Mouse (Mus musculus) forebrain, embryonic 16.5 days (tissue): ENCODE results near the gene Carmil1. TPM values are rescaled to one million over a fixed set of nuclear protein-coding genes. Genes with fewer than 3 reads are reported as not detected.

ENCODE experiments used
- ATAC-seq: fragments of 200-750 bp; cut with Nextera tagmentation; 2 replicates; pipeline ENCODE4 v1.8.0; 2017; ENCODE audit warnings: mild to moderate bottlenecking, moderate library complexity
- H3K27ac ChIP-seq: fragments of 300-500 bp; sonication (generic); 2 replicates; pipeline ENCODE4 v1.5.1; 2014; ENCODE audit warnings: low read length, control low read depth
- H3K27me3 ChIP-seq: fragments of 300-500 bp; sonication (generic); replicated peaks from 2 replicates; pipeline ENCODE4 v1.6.1; 2014; ENCODE audit warnings: low read length; ENCODE audit not compliant: control insufficient read depth, insufficient read depth
- H3K36me3 ChIP-seq: fragments of 300-500 bp; sonication (generic); 2 replicates; pipeline ENCODE4 v1.6.1; 2014; ENCODE audit not compliant: control insufficient read depth, insufficient read depth
- H3K4me1 ChIP-seq: fragments of 300-500 bp; sonication (generic); replicated peaks from 2 replicates; pipeline ENCODE4 v1.6.1; 2014; ENCODE audit warnings: low read length; ENCODE audit not compliant: control insufficient read depth, insufficient read depth
- H3K4me2 ChIP-seq: fragments of 300-500 bp; sonication (generic); 2 replicates; pipeline ENCODE4 v1.6.1; 2014; ENCODE audit warnings: mild to moderate bottlenecking, low read length, control low read depth
- H3K4me3 ChIP-seq: fragments of 300-500 bp; sonication (generic); replicated peaks from 2 replicates; pipeline ENCODE4 v1.5.1; 2014; ENCODE audit warnings: mild to moderate bottlenecking, low read length, control low read depth
- H3K9ac ChIP-seq: fragments of 300-500 bp; sonication (generic); replicated peaks from 2 replicates; pipeline ENCODE4 v1.6.1; 2014; ENCODE audit warnings: low read depth, low read length, control low read depth
- H3K9me3 ChIP-seq: fragments of 300-500 bp; sonication (generic); 2 replicates; pipeline ENCODE4 v1.6.1; 2016; ENCODE audit warnings: low read length; ENCODE audit not compliant: control insufficient read depth
- WGBS: fragments of 180-500 bp; shearing (Covaris S2); extraction: QIAGEN DNeasy Blood & Tissue Kit; methylation state at CpG from one replicate; pipeline ENCODE4 v1.1.7; 2014; 5-methylcytosine and 5-hydroxymethylcytosine counted together
- polyA plus RNA-seq: library from polyadenylated mRNA; unstranded; fragments of >200 nt; fragmentation: Nextera tagmentation; extraction: Ambion mirVana; gene quantifications from 2 replicates; pipeline ENCODE4 v1.2.1, GENCODE M21; 2015

The Carmil1 gene
- polyA plus RNA-seq, 1 experiment from 2014 or later = 53.8 TPM

- no peaks in the 10 kb centered on the region for H3K9me3 ChIP-seq
- H3K4me2 ChIP-seq = no peak overlapping the region
- peak; percentile 16; the same call in 1 of the 2 replicates for ATAC-seq
- H3K36me3 ChIP-seq = no peaks in the 10 kb centered on the region
- no peak overlapping the region for H3K27ac ChIP-seq
- WGBS = 76% methylated on average over 4 of the region's 4 CpGs
- no peak overlapping the region for H3K9ac ChIP-seq
- no peaks in the 10 kb centered on the region; the same call in 1 of the 2 replicates for H3K4me1 ChIP-seq
- no peaks in the 10 kb centered on the region for H3K27me3 ChIP-seq
- no peak overlapping the region for H3K4me3 ChIP-seq
Measured at GRCm38 (mm10) chr13:24176835-24177234, 103.8 kb downstream of the Carmil1 start.

GRCm38 (mm10) chr13:24169658-24170057, 110.9 kb downstream of the Carmil1 start:
- H3K4me3 ChIP-seq = no peak overlapping the region
- peak; percentile 77; the same call in 1 of the 2 replicates for ATAC-seq
- H3K4me2 ChIP-seq = no peak overlapping the region
- no peaks in the 10 kb centered on the region; the same call in 1 of the 2 replicates for H3K27me3 ChIP-seq
- no peaks in the 10 kb centered on the region for H3K36me3 ChIP-seq
- H3K9me3 ChIP-seq = no peaks in the 10 kb centered on the region
- no peak overlapping the region for H3K27ac ChIP-seq
- WGBS = 59% methylated on average over 1 of the region's 1 CpGs
- 0 out of 2 replicates have a peak, but pooled peaks cover 4% of the 10 kb centered on the region for H3K4me1 ChIP-seq
- no peak overlapping the region for H3K9ac ChIP-seq

GRCm38 (mm10) chr13:24163368-24163767, 117.2 kb downstream of the Carmil1 start:
- no peaks in the 10 kb centered on the region for H3K4me1 ChIP-seq
- 96% methylated on average over 1 of the region's 1 CpGs for WGBS
- no peak overlapping the region for H3K4me2 ChIP-seq
- no peak overlapping the region for H3K9ac ChIP-seq
- ATAC-seq = no peak
- no peak overlapping the region for H3K4me3 ChIP-seq
- no peaks in the 10 kb centered on the region for H3K9me3 ChIP-seq
- H3K27me3 ChIP-seq = no peaks in the 10 kb centered on the region; the same call in 1 of the 2 replicates
- H3K27ac ChIP-seq = no peak overlapping the region
- H3K36me3 ChIP-seq = no peaks in the 10 kb centered on the region

- no peaks in the 10 kb centered on the region for H3K9me3 ChIP-seq
- H3K27ac ChIP-seq = no peak overlapping the region
- H3K9ac ChIP-seq = no peak overlapping the region
- WGBS = 80% methylated on average over 4 of the region's 4 CpGs
- no peaks in the 10 kb centered on the region for H3K27me3 ChIP-seq
- H3K36me3 ChIP-seq = no peaks in the 10 kb centered on the region
- ATAC-seq = no peak
- no peak overlapping the region for H3K4me2 ChIP-seq
- no peak overlapping the region for H3K4me3 ChIP-seq
- H3K4me1 ChIP-seq = 0 out of 2 replicates have a peak, but pooled peaks cover 3% of the 10 kb centered on the region
Measured at GRCm38 (mm10) chr13:24161105-24161504, 119.5 kb downstream of the Carmil1 start.

DNA sequence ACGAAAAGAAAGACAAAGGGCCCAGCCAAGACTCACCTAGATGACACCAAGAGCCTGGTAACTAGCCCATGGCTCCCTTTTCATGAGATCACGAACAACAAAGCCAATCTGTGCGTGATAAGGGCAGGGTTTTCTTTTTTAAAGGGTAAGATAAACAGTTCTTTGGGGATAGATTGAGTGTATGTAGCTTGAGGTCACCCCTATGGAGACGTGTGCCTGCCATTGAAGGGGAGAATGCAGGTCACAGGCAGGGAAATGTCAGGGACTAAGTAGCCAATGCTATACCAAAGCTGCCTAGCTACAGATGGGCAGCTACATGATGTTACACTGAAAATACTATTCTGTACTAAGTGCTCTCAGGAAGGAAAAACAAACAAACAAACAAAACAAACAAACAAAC, 120.6 kb downstream of the Carmil1 start:
- Histone ChIP-seq H3K4me2 (no peak overlapping the region), H3K4me1 (peaks cover 6% of the 10 kb centered on the region), H3K9ac (no peak overlapping the region), H3K36me3 (no peaks in the 10 kb centered on the region), H3K27me3 (no peaks in the 10 kb centered on the region), H3K27ac (no peak overlapping the region), H3K9me3 (no peaks in the 10 kb centered on the region), H3K4me3 (no peak overlapping the region)
- ATAC-seq = no peak
- WGBS = 86% methylated on average over 4 of the region's 4 CpGs

GRCm38 (mm10) chr13:24159190-24159965, 121.2 kb downstream of the Carmil1 start:
- Histone ChIP-seq H3K9me3 (no peaks in the 10 kb centered on the region), H3K4me3 (no peak overlapping the region), H3K27me3 (no peaks in the 10 kb centered on the region), H3K27ac (no peak overlapping the region), H3K4me2 (no peak overlapping the region), H3K9ac (no peak overlapping the region), H3K36me3 (no peaks in the 10 kb centered on the region), H3K4me1 (peaks cover 9% of the 10 kb centered on the region)
- ATAC-seq = no peak
- WGBS = 90% methylated on average over 8 of the region's 8 CpGs

- ATAC-seq = peak; percentile 91
Measured at GRCm38 (mm10) chr13:24157560-24158011, 123.0 kb downstream of the Carmil1 start.

DNA sequence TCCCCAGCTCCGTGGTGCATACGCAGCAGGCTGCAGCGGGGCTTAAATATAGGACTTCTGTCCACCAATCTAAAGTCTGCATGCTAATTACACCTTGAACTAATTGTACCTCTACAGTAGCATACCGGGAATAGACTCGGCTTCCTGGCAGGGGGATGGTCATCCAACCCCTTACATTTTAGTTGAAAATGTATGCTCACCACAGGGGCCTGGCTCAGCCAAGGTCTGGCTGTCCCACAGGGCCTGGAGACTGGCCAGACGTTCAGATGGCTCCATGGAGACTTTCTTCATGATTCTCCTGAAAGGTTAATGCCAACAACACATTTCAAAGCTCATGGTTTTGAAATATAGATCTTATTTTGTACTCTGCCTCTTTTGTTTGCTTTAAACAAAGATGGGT, 125.4 kb downstream of the Carmil1 start:
- no peak overlapping the region for H3K9ac ChIP-seq
- no peaks in the 10 kb centered on the region for H3K36me3 ChIP-seq
- H3K4me3 ChIP-seq = no peak overlapping the region
- no peak overlapping the region for H3K4me2 ChIP-seq
- 33% methylated on average over 6 of the region's 6 CpGs for WGBS
- H3K4me1 ChIP-seq = peaks cover 13% of the 10 kb centered on the region
- H3K27me3 ChIP-seq = no peaks in the 10 kb centered on the region
- no peak for ATAC-seq
- no peaks in the 10 kb centered on the region for H3K9me3 ChIP-seq
- H3K27ac ChIP-seq = no peak overlapping the region

More at GRCm38 (mm10) chr13:24157560-24158011, 123.0 kb downstream of the Carmil1 start:
- H3K4me3 ChIP-seq = no peak overlapping the region
- H3K27me3 ChIP-seq = no peaks in the 10 kb centered on the region
- H3K27ac ChIP-seq = no peak overlapping the region
- peaks cover 10% of the 10 kb centered on the region for H3K4me1 ChIP-seq
- 59% methylated on average over 10 of the region's 10 CpGs for WGBS
- no peak overlapping the region for H3K4me2 ChIP-seq
- H3K36me3 ChIP-seq = no peaks in the 10 kb centered on the region
- no peak overlapping the region for H3K9ac ChIP-seq
- H3K9me3 ChIP-seq = no peaks in the 10 kb centered on the region

GRCm38 (mm10) chr13:24154281-24155061, 126.1 kb downstream of the Carmil1 start:
- no peak overlapping the region for H3K27ac ChIP-seq
- no peak overlapping the region for H3K4me2 ChIP-seq
- no peaks in the 10 kb centered on the region for H3K9me3 ChIP-seq
- H3K4me3 ChIP-seq = no peak overlapping the region
- H3K36me3 ChIP-seq = no peaks in the 10 kb centered on the region
- WGBS = 55% methylated on average over 10 of the region's 10 CpGs
- no peak overlapping the region for H3K9ac ChIP-seq
- no peak for ATAC-seq
- H3K4me1 ChIP-seq = peaks cover 13% of the 10 kb centered on the region
- no peaks in the 10 kb centered on the region for H3K27me3 ChIP-seq
